Mouse (Mus musculus) embryonic fibroblast, embryonic 13.5 days (primary cell): ENCODE measurements around the gene Dnajb11.

Source experiments
- CTCF ChIP-seq: IDR thresholded peaks from 2 replicates; pipeline ENCODE4 v1.5.1; 2011; ENCODE audit warnings: mild to moderate bottlenecking, control low read depth, low read length, moderate library complexity, borderline replicate concordance; ENCODE audit not compliant: insufficient read depth
- POLR2A ChIP-seq: IDR thresholded peaks from 2 replicates; pipeline ENCODE4 v1.6.1; 2011; ENCODE audit warnings: low read depth, mild to moderate bottlenecking, control low read depth, low read length, moderate library complexity

DNA sequence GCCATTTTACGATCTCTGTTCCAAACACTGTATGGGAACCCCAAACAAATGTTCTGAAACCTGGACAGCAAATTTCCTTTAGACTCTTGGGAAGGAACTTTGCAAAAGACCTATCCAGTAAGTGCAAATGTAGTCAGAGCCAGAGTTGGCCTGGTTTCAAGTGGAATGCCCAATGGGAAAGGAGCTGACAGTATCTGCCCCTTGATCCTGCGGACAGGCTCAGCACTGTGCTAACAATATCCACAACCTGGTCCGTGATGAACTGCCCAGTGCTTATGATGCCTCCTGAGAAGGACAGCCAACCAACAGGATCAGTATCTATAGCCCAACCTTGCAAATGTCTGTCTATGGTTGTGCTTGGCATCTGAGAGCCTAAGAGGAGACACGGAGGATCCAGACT is 12.2 kb upstream of the Dnajb11 start:
- no peak for TF ChIP-seq POLR2A
- no peak for TF ChIP-seq CTCF
